Comparison of ENCODE assay signal across 8 mouse cellular contexts in the genomic region with DNA sequence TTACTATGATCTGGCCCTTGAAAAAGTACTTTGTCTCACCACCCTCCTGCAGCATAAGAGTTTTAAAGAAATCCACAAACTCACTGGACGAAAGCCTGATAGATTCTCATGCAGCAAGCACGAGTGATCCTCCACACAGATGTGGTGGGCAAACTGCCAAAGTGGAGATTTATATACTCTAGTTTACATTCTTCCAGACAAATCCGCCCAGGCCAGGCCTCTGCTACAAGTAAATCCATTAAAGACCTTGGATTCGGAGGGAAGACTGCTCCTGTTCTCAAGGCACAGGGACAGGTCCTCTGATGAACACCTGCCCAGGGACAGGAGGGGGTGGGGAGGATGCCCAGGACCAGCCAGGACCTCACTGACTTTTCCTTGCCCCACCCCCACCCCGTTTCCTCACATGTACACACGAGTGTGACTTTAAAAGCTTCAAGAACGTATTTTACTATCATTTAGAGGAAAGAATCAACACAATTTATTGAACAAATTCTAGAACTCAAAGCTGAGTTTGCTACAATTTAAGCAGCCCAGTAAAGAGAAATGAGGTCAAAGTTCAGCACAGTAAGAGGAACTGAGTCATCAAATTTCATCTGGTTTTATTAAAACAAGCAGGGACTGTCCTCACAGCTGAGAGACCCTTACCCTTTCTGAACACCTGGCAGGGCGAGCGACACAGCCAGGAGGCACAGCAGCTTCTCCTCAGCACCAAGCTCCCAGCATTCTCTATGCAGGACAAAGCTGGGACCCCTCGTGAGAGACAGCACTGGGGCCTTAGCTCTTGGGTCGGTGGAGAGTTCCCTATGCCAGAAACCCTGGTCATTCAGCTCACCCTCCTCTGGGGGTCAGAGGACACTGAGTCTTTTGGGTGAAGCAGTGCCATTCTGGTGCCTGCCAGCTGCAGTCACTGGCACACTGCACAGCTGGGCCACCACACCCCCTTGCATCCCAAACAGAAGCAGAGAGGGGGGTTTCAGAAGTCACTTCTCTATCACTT. TPM values are rescaled to one million over a fixed set of nuclear protein-coding genes. Genes with fewer than 3 reads are reported as not detected.
DNase-seq lines count a peak whose midpoint lies in the region; ATAC-seq lines count a peak whose summit lies in the region.

No protein-coding gene starts in this region.

- no peaks in the 10 kb centered on the region for H3K27me3 ChIP-seq in lung, embryonic 15.5 days
- no peaks in the 10 kb centered on the region for H3K27me3 ChIP-seq in forebrain, embryonic 10.5 days (ENCODE audit: poor library complexity, severe bottlenecking)
- H3K27me3 ChIP-seq in neural tube, embryonic 12.5 days (replicated peaks) = no peaks in the 10 kb centered on the region

- WGBS in lung, embryonic 15.5 days = 16% methylated on average over 11 of the region's 11 CpGs
- 52% methylated on average over 11 of the region's 11 CpGs for WGBS in forebrain, embryonic 10.5 days
- WGBS in neural tube, embryonic 12.5 days = 28% methylated on average over 11 of the region's 11 CpGs

- peak overlapping the region; percentile 57 for H3K4me2 ChIP-seq in lung, embryonic 15.5 days
- peak overlapping the region; percentile 68 for H3K4me2 ChIP-seq in neural tube, embryonic 12.5 days (replicated peaks)

- peak; percentile 37; the same call in 1 of the 2 replicates for ATAC-seq in lung, embryonic 15.5 days (ENCODE audit: borderline replicate concordance, extremely low read depth, low FRiP score, low TSS enrichment)
- no peak for ATAC-seq in neural tube, embryonic 12.5 days (ENCODE audit: low FRiP score, low read depth)

- peak overlapping the region; percentile 80 for H3K27ac ChIP-seq in lung, embryonic 15.5 days
- H3K27ac ChIP-seq in forebrain, embryonic 10.5 days = peak overlapping the region; percentile 82
- peak overlapping the region; percentile 83 for H3K27ac ChIP-seq in neural tube, embryonic 12.5 days

- peaks cover 76% of the 10 kb centered on the region for H3K4me1 ChIP-seq in lung, embryonic 15.5 days
- peaks cover 77% of the 10 kb centered on the region for H3K4me1 ChIP-seq in forebrain, embryonic 10.5 days
- peaks cover 81% of the 10 kb centered on the region for H3K4me1 ChIP-seq in neural tube, embryonic 12.5 days

- no peak for DNase-seq in lung, postnatal 10 days
- DNase-seq in forebrain, embryonic 10.5 days (ENCODE audit: extremely low spot score, low spot score) = no peak
- DNase-seq in kidney, postnatal 10 days = peak; percentile 65
- DNase-seq in spleen, adult 12 weeks (ENCODE audit: low spot score) = no peak
- no peak for DNase-seq in gastrocnemius, adult 18-20 months (ENCODE audit: low spot score)
- DNase-seq in B cell, adult 2 months = no peak

- no peak overlapping the region for H3K4me3 ChIP-seq in lung, embryonic 15.5 days
- H3K4me3 ChIP-seq in forebrain, embryonic 10.5 days = peak overlapping the region; percentile 53
- H3K4me3 ChIP-seq in neural tube, embryonic 12.5 days = peak overlapping the region; percentile 44

- no peaks in the 10 kb centered on the region for H3K36me3 ChIP-seq in lung, embryonic 15.5 days
- no peaks in the 10 kb centered on the region for H3K36me3 ChIP-seq in forebrain, embryonic 10.5 days (replicated peaks)
- H3K36me3 ChIP-seq in neural tube, embryonic 12.5 days = no peaks in the 10 kb centered on the region

- 0 out of 2 replicates have a peak overlapping the region, but pooled peaks have one; percentile 10 for H3K9ac ChIP-seq in lung, embryonic 15.5 days
- H3K9ac ChIP-seq in neural tube, embryonic 12.5 days = peak overlapping the region; percentile 86

- no peaks in the 10 kb centered on the region for H3K9me3 ChIP-seq in lung, embryonic 15.5 days
- H3K9me3 ChIP-seq in forebrain, embryonic 10.5 days = no peaks in the 10 kb centered on the region
- no peaks in the 10 kb centered on the region for H3K9me3 ChIP-seq in neural tube, embryonic 12.5 days

RNA-seq across cellular contexts. Expression of gene Cyth1, which starts 47.3 kb away (rescaled TPM):
- 16.6 and 17.7 TPM in 2 replicates for polyA plus RNA-seq in lung, embryonic 15.5 days (2015; fragmentation: Nextera tagmentation; extraction: Ambion mirVana)
- 10.1 and 11.5 TPM in 2 replicates for polyA plus RNA-seq in forebrain, embryonic 10.5 days (2016; fragmentation: Nextera tagmentation; extraction: Ambion mirVana)
- 30.0 and 30.8 TPM in 2 replicates for polyA plus RNA-seq in neural tube, embryonic 12.5 days (2016; fragmentation: Nextera tagmentation; extraction: Ambion mirVana)
- 10 to 100 TPM; 38.4 to 40.3 TPM for total RNA-seq in gastrocnemius, adult 18-20 months (2021)
